Mouse (Mus musculus): ENCODE data around the gene Pard3b.

Gene Pard3b

DNA sequence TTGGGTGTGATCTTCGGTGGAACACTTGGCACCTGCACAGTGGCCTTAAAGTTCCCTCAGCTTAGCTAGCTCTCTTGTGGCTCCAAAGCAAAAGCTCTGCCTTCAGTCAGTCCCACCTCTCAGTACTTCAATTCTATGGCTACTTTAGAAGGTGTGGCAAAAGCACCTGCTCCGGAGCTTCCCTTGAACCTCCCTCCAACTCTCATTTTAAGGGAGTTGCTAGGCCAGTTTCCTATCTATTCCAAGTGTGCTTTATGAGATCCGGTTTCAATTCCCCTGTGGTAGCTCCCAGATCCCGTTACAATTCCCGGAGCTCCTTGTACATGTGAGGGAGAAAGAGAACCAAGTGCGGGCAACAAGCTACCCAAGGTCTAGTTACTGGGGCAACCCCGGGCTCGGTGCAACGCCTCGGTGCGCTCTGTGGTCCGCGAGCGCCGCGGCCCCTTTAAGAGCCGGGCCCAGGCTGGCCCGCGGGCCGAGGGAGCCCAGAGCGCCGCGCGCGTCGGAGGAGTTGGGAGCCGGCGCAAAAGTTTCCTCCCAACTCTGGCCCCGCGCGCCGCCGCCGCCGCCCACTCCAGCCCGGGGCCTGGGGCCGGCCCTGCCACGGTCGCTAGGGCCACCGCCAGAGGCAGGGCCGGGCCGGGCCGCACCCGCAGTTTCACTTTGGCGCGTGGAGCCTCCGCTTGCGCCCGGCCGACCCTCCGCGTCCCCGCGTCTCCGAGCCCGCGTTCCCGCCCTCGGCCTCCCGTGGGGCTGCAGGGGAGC lies at the start of gene Pard3b:
TSS of gene Pard3b (plus strand) at position 478 of the 765 bp plus-strand sequence.
- DNase-seq (ENCODE audit: low spot score), result no peak

DNA sequence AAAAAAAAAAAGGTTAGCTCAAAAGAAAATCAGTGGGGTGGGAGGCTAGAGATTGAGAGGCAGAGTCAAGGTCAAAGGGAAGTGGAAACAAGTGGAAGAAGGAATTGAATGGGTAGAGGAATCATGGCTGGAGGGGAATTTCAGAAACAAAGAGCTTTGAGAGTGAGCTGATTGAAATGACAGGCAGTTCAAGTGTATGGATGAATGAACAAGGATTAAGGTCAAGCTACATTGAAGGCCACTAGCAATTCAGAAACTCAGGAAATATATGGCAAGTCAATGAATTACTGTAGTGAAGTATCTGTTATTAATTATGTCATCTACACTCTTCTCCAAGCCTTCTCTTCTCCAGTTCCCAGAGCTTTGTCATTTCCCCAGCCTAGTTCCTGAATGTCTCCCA lies 22.4 kb upstream of the Pard3b start:
- no peak for DNase-seq (ENCODE audit: low spot score)

DNA sequence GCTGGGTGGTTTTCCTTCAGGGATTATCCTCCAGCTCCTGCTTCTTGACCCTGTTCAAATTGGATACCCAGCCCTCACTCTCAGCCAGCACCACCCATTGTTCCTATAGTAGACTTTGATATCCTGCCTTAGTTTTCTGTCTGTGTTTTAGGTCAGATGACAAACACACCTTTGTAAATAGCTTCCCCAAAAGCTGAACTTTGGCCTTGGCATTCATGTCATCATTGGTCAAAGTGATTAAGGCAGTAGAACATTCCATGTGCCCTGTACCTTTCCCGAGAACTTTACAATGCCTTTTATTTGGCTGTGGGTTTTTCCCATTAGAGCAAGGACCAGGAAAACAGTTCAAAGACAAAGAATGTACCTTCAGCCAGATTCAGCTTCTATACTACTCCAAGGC lies 18.0 kb upstream of the Pard3b start:
- DNase-seq (ENCODE audit: low spot score), result no peak

- DNase-seq (ENCODE audit: low spot score), result no peak
These were observed 8.8 kb upstream of the Pard3b start for GRCm38 (mm10) chr1:61629857-61630256.

- no peak for DNase-seq (ENCODE audit: low spot score)
These were observed 780 bp downstream of the Pard3b start for GRCm38 (mm10) chr1:61639114-61640093.

GRCm38 (mm10) chr1:61641880-61642279 lies 3.3 kb downstream of the Pard3b start:
- no peak for DNase-seq (ENCODE audit: low spot score)

DNA sequence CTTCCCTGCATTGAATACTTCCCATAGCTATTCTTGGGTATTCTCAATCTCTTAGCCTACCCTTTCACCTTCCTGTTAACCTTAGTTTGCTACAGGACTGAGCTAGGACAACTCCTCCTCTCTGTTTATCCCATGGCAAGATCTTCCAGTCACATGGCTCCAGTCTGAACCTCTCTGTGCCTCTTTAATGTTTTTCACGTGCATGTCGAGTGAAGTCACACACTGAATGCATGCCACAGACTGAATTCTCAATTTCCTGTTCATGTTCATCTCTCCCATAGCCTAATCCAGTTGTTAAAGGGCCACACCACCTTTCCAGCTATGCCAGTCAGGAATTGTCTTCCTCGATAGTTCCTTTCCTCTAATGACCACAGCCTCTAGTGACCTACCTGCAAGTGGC lies 6.4 kb downstream of the Pard3b start:
- DNase-seq (ENCODE audit: low spot score), result no peak

DNA sequence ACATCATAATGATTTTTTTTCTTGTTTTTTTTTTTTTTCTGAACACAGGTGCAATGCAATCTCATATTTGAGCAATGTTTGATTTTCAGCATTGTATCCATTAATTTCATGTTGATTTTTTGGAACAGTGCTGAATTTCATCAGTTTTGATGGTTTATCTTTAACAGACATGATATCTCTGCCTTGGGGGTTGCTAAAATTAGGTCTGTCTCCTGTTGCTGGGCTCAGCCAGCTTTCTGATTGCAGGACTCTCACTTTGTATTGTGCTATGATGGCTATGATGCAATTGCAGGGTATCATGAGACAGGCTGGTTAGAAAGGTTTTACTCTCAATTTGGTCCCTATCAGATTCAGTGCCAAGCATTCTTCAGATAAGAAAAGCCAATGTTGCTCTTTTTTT lies 11.3 kb downstream of the Pard3b start:
- DNase-seq (ENCODE audit: low spot score), result no peak

GRCm38 (mm10) chr1:61651454-61652271 lies 13.0 kb downstream of the Pard3b start:
- no peak for DNase-seq (ENCODE audit: low spot score)

GRCm38 (mm10) chr1:61657760-61658159 lies 19.1 kb downstream of the Pard3b start:
- no peak for DNase-seq (ENCODE audit: low spot score)

DNA sequence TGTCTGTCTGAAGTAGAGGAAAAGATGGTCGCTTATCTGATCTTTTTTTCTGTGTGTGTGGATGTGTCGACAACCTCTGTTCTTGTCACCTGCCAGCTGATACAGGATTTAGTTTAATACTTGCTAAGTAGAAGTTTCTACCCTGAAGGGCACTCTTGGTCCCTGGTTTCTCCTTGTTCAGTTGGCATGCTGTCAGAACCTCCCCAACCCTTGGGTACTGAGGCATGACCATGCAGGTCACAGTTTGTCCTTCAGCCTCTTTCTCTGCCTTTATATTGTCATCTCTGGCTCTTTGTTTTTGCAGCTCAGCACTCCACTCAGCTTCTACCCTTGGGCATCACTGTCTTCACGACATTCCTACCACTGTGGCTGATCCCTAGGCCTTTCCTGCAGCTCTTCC lies 21.3 kb downstream of the Pard3b start:
- no peak for DNase-seq (ENCODE audit: low spot score)

DNA sequence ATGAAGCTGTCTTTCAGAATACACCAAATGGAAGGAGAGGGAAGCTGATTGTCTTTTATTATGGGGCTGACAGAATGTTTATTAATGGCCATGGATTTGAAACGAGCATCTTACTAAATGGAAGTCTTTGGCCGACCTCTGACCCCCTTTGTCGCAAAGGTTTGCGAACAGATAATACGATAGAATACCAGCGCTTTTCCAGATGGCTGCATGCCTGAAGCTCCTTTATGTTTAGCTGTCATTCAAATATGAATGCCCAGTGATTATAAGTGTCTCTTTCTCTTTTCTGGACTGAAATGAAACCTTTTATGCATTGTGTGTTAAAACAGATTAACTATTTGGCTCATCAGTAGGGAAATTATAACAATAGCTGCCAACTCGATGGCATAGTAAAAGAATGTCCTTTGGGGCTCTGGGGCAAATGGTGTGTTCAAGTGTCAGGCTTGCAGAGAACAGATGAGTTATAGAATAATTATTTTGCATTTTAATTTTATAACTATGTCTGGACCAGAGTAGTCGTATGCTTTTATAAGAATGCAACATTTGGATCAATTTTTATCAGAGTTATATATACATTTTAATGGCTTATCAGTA lies 46.7 kb downstream of the Pard3b start:
- no peak for DNase-seq (ENCODE audit: low spot score)

DNA sequence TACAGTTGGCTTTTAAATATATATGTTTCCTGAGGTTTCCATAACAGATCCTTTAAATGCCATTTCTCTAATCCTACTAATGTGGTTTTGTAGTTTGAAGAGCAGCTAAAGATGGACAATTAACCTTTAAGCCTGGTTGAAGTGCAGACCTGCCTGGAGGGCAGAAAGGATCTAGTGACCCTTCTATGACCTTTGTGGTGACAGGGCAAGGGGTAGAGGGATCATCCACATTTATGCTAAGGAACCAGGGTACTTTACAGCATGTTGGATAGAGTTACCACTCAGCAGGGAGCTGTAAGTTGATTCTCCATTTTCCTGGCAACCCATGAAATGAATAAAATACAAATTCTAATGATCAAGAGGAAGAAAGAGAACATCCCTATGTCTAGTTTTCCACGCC lies 47.3 kb downstream of the Pard3b start:
- no peak for DNase-seq (ENCODE audit: low spot score)

GRCm38 (mm10) chr1:61688301-61688700 lies 49.7 kb downstream of the Pard3b start:
- no peak for DNase-seq (ENCODE audit: low spot score)

- no peak for DNase-seq (ENCODE audit: low spot score)
These were observed 60.0 kb downstream of the Pard3b start for GRCm38 (mm10) chr1:61698462-61699218.

DNA sequence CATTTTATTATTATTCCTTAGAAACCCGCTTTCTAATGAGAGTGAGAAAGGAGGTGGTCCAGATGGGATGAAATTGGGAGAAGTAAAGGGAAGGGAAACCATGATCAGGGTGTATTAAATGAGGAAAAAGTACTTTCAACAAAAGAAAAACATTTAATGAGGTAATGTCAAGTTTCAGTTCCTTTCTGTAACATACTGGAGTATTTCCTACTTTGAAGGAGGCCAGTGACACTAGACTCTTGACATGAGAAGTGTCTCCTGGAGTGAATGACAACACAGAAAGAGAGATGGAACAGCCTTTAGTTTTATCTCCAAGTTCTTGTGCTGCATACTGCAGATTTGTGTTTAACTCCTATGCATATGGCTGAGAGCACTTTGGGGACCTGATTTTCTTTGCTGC lies 71.2 kb downstream of the Pard3b start:
- DNase-seq (ENCODE audit: low spot score), result no peak

DNA sequence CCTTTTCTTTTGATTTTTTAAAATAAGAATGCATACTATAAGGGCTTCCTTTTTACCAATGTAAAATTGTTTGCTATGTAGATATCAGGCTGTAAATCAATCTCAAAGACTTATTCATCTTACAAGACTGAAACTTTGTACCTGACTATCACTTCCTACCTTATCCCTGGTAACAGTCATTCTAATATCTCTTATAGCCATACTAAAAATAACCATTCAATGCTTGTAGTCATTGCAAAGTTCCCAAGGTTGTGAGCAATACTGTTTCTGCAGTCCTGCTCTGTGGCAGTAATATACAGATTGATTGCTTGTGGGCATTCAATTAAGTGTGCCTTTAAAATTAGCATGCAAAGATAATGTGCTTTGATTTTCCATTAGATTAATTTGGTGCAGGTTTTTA lies 72.9 kb downstream of the Pard3b start:
- DNase-seq (ENCODE audit: low spot score), result no peak

DNA sequence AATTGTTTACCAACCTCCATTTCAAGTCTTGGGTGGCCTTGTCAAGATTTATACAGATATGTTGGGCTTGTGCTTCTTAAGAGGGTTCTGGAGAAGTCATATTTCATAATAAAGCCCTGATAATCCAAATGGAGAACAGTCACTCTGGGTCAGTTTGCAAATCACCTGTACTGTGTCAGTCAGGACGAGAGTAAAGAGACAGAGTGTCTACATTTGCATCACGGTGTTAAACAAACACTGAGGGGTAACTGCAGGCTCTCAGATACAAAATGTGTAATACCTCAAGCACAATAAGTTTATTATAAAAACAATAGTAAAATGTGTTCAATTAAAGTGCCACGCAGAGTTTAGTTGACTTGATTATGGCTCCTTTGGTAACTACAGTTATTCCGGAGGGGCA lies 91.0 kb downstream of the Pard3b start:
- no peak for DNase-seq (ENCODE audit: low spot score)

GRCm38 (mm10) chr1:61736550-61736949 lies 97.9 kb downstream of the Pard3b start:
- no peak for DNase-seq (ENCODE audit: low spot score)

- no peak for DNase-seq (ENCODE audit: low spot score)
These were observed 104.2 kb downstream of the Pard3b start for GRCm38 (mm10) chr1:61742831-61743230.

DNA sequence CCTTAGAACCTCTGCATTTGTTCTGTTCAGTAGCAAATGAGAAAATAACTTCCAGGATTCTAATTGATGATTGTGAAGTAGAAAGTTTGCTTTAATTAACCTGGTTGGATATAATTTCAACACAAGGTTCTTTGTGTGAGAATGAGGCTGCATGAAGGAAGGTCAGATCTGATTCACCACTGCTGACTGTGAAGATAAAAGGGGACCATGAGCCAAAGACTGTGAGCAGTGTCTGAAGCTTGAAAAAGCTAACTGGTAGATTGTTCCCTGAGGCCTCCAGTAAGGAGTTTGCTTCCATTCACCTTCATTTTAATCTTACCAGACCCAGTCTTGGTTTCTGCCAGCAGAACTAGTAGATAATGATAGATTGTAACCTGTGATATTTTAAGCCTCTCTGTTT lies 108.9 kb downstream of the Pard3b start:
- no peak for DNase-seq (ENCODE audit: low spot score)

Data from spleen, adult 12 weeks (tissue).